Mouse (Mus musculus): ENCODE data around the gene Sf3b1. TPM values are rescaled to one million over a fixed set of nuclear protein-coding genes. Genes with fewer than 3 reads are reported as not detected.
"Not testable (repeated sequence)": the region's sequence is repeated elsewhere in the genome, so short reads cannot be mapped to it uniquely, and the experiment has no call there.

Gene Sf3b1
- total RNA-seq, 2 experiments from 2014 or later: 70.2 to 89.8 TPM

- no peak for DNase-seq
These were observed 1.4 kb upstream of the Sf3b1 start for GRCm38 (mm10) chr1:55028512-55029249.

- DNase-seq: no peak
These were observed 685 bp upstream of the Sf3b1 start for GRCm38 (mm10) chr1:55027966-55028365.

DNA sequence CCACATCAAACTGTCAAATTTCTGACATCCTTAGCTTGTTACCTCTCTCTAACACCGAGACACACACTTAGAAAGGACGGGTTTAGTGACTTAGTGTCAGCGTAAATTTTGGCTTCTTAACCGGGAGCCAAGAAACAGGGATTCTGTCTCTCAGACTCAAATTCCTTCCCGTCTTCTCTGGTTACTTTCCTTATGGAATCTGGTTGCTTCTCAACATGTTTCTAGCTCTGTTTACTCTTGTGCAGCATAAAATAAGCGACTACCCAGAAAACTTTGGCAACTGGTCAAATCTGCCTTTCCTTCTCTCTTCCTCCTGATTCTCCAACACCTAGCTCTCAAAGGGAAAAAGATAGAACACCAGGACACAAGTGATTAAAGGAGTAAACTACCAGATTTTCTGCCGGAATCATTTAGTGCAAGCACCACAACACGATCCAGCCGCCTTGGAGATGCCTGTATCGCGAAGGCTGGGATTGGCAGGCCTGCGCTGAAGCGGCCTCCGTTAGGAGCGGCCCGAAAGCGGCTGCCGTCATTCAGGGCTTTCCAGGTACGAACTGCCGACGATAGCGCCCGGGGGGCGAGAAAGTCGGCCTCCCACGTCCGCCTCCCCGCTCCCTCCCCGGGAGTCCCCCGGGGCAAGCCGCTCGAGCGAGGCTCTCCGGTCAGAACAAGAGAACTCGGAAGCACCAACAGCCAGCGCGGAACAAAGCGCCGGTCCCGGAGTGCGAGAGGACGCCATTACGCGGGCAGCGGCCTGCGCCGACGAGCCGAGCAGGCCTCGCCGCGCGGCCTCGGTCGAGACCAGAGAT, 633 bp downstream of the Sf3b1 start:
- DNase-seq: no peak

DNA sequence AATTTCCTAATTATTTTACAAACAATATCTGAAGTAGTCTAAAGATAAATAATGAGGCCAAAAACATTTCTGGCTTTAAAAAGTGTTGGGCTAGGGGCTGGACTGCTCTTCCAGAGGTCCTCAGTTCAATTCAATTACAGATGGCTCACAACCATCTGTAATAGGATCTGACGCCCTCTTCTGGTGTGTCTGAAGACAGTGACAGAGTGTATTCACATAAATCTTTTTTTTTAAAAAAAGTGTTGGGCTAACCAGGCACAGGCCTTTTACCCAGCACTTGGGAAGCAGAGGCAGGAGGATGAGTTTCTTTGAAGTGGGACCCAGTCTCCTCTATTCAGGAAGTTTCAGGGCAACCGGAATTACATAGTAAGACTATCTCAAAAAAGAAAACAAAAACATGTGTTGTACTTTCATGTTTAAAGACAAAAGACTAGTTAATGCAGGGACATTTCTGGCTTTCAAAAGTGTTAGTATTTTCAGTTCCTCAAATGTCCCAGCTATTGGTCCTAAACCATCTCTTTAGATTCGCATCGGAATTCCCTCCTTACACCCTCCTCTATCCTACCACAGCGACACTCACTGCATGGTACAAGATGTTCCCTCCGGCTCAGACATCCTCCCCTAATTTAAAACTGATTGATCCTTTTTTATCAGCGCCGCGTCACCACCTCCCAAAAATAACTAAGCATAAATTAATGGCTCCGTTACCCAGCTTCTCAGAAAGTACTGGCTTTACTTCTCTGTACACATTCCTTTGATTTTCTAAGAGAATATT, 1.4 kb downstream of the Sf3b1 start:
- no peak for DNase-seq

GRCm38 (mm10) chr1:55021907-55022306, 5.4 kb downstream of the Sf3b1 start:
- DNase-seq: no peak

DNA sequence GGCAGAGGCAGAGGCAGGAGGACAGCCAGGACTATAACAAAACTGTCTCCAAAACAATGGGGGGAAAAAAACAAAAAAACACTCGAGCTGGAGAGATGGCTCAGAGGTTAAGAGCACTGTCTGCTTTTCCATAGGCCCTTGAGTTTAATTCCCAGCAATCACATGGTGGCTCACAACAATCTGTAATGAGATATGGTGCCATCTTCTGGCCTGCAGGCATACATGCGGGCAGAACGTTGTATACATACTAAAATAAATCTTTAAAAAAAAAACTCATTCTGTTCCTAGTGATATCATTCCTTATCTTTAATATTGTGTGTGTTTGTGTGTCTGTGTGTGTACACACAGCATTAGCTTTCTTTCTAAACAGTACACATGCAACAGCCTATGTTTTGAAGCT, 14.8 kb downstream of the Sf3b1 start:
- no peak for DNase-seq

- not testable (repeated sequence) for DNase-seq
These were observed 19.0 kb downstream of the Sf3b1 start for GRCm38 (mm10) chr1:55008313-55008712.

GRCm38 (mm10) chr1:54993581-54993980, 33.7 kb downstream of the Sf3b1 start:
- no peak for DNase-seq

DNA sequence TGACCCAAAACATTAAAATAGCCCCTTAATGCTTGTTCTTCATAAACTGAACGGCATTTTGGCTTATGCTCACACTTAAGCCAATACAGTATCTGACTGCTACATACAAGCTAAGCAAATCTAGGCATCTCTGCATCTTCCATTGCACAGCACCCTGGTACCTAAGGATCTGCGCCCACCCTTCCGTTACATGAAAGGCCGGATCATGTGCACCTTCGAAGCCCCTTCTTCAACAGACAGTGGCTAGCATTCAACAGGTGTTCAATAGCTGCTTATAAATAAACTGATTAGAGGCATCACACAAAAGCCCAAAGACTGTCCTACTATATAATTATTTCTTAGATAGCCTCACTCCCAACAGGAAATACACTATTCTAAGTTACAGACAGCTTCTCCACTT, 41.0 kb downstream of the Sf3b1 start:
- DNase-seq: no peak

DNA sequence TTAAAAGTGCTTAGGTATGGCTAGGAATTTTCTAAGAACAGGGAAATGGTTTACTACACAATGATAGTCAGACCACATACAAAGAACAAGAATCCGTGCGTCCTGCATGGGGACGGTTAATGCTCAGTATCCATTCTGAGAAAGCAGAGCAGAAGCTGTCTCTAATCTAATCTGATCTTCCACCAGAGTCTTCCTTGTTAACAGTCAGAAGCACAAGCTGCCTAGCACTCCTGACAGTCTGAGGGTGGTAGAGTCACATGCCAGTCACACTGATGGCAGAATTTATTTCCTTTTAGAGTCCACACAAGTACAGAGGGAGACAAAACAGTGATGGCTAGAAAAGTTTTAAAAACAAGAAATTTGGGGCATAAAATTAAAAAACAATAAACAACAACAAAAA, 41.5 kb downstream of the Sf3b1 start:
- DNase-seq: no peak

DNA sequence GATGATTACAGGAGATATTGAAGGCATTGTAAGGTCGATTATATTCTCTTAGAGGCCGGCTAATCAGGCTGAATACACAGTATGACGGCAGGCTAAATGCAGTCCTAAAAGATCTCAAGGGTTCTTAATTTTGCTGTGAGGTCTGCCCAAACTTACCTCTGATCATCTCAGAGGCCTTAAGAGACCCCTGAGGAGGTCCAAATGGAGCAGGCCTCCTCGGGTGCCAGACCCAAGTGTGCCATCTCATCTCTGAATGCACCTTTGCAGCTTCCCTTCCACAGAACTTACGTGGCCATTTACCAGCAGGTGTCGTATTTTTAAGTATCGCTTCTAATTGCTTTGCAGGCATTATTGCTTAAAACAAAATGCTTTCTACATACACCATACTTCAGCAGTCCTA, 43.1 kb downstream of the Sf3b1 start:
- DNase-seq: no peak

DNA sequence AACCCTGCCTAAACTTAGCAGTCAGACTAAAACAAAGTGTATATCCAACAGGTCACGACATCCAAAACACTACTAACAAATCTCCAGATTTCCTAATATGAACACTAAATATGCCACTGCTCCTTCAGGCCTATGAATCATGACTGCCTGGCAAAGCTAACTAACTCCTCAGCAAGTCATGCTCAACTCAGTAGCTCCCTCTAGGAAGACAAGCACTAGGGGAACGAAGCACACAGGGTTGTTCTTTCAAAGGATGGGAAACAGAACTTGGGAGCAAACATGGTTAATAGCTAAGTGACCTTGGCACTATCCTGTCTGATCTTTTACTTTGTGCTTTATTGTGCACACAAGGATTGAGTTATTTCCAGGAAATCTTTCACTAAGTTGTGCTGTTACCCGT, 43.9 kb downstream of the Sf3b1 start:
- DNase-seq: no peak

GRCm38 (mm10) chr1:54982636-54983035, 44.6 kb downstream of the Sf3b1 start:
- DNase-seq: no peak

DNA sequence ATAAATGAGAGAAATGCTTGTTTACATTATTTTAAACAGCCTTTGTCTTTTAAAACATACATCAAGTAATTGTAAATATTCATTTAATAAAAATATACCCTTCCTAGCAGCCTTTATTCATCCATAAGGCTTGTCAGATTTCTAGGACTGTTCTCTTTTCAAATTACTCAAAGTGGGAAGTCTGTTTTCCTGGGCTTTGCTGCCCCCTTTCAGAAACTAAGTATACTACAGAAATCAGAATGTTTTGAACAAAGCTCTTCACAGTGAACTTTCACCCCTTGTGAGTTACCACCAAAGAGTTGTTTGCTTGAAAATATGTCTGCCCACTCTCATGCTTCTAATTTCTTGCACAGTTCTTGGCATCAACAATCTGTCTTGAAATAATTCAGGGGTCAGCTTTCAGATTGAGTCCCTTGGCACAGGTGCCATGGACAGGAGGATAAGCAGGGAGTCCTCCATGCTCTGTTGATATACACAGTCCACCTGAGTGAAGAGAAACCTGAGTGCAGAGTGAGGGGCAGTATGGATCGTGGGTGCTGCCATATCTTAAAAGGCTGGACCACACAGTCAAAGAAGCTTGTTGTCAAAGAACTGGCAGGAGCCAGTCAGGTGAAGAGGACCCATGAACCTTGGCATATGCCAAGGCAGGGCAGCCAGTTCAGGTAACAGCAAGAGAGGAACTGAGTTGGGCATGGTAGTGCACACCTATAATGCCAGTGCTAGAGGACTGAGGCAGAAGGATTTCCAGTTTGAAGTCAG, 47.9 kb downstream of the Sf3b1 start:
- DNase-seq: no peak

DNA sequence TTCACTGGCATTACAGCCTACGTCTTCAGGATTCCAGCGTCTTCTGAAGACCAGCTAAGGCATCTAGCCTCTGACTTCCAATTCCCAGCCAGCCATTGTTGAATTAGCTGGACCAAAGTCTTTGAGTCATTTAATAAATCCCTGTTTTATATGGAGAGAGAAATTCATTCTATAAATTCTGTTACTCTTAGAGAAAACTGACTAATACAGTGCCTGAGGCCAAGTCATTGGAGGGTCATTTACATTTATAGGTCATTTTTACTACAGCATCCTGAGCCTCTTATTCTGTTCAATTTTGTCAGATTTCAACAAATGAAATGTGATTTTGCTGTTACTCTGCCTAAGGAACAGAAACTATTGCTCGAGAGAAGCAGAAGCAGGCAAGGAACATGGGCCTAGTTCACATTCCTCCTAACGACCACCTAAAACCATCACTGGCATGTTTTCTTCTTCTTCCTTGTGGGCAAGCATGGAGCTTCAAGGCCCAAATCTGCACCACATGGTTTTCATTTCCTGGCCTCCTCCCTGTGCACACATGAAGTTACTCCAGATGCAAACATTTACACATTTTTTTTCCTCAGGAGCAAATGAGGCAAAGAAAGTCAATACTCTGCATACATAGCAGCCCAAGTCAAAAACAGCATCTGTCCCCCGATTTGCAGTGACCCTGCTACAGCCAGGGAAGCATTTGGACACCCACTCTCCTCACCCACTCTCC, 55.4 kb downstream of the Sf3b1 start:
- DNase-seq: no peak

DNA sequence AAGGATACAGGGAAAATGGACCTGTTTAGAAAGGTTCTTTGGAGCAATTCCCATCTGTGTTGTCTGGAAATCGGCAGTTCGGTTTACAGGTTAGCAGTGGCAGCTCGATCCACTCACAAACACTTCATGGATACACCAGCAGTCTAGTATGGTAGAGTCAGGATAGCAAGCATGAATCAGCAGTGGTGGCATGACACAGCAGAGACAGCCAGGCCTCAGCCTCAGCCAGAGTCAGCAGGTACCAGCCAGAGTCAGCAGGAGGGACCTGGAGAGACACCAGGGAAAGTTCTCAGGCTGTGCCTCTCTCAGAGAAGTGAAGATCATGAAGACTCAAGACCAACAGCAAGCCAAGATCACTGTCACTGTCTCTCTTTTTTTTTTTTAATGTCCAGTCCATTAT, 60.4 kb downstream of the Sf3b1 start:
- DNase-seq: no peak

DNA sequence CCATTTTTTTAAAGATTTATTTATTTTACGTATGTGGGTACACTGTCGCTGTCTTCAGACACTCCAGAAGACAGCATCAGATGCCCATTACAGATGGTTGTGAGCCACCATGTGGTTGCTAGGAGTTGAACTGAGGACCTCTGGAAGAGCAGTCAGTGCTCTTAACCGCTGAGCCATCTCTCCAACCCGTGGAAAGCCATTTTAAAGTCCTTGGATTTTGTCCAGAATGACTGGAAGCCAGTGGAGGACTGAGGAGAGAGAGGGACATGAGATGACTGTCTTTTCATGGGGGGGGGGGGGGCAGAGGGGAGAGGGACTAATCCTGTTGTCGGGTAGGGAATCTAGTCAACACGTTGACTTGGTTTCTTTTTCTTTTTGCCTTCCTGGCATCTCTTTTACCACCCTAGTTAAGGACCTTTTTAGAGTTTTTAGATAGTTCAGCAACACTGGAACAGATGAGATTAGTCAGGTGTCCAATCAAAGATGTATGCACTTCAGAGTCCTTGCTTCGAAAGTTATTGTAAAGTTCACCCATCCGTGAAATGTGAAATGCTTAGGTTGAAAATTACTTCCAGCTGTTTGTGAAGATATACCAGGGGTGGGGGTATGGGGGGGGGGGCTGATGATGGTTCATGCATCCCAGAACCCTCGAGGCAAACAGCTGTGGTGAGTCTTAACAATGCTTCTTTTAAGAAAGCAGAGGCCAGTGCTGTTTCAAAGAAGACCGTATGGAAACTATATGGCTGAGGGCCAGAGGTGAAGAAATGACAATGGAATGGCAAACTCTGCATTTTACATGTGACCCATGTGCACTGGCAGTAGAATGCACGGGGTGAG, 61.9 kb downstream of the Sf3b1 start:
- no peak for DNase-seq

DNA sequence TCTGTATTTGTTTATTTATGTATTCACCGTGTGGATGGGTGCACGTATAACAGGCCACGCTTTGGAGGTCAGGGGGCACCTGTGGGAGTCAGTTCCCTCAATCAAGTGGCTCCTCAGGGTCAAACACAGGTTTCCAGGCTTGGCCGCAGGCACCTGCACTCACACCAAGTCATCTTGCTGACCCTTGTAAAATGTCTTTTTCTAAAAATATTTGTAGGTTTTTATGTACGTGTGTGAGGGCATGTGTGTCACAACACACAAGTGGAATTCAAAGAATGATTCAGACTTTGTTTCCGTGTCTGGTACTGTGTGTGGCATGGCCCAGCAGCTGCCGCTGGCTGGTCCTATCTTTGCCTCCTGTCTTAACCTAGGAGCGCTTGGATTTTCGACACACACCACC, 65.6 kb downstream of the Sf3b1 start:
- DNase-seq: no peak

- no peak for DNase-seq
These were observed 66.6 kb downstream of the Sf3b1 start for GRCm38 (mm10) chr1:54960613-54961165.

DNA sequence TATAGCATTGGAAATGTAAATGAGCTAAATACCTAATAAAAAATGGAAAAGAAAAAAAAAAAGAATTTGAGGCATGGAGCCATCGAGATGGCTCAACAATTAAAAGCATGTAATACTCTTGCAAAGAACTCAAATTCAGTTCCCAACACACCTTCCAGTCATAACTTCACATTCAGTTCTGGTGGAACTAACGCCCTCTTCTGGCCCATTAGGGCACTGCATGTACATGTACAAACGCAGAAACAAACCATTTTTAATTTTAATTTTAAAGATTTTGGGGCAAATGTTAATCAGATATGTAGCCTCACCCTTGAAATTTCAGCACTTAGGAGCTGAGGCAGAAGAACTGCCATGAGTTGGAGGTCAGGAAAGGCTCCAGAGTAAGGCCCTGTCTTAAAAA, 68.8 kb downstream of the Sf3b1 start:
- DNase-seq: no peak
